Mouse (Mus musculus) small intestine, adult 2 months (tissue): ENCODE data around the gene Cd47.

Source experiments
- CTCF ChIP-seq: fragments of 200-500 bp; IDR thresholded peaks from 2 replicates; pipeline ENCODE4 v1.5.1; 2012; ENCODE audit warnings: low read depth, mild to moderate bottlenecking, control low read depth, inconsistent platforms, low read length, moderate library complexity, mixed read lengths; ENCODE audit not compliant: insufficient replicate concordance, insufficient read length; ENCODE audit errors: extremely low read depth
- POLR2A ChIP-seq: fragments of 200-500 bp; IDR thresholded peaks from 2 replicates; pipeline ENCODE4 v1.6.1; 2012; ENCODE audit warnings: low read depth, mild to moderate bottlenecking, control low read depth, inconsistent platforms, low read length, moderate library complexity

- TF ChIP-seq CTCF (no peak), POLR2A (no peak)
Observed at GRCm38 (mm10) chr16:49866617-49867016, 66.3 kb downstream of the Cd47 start.
